Mouse (Mus musculus) forebrain, postnatal 0 days (tissue): ENCODE measurements around the gene Gorab. TPM values are rescaled to one million over a fixed set of nuclear protein-coding genes. Genes with fewer than 3 reads are reported as not detected.

ENCODE experiments used
- ATAC-seq: fragments of 200-750 bp; cut with Nextera tagmentation; 2 replicates; pipeline ENCODE4 v1.8.0; 2017; ENCODE audit warnings: mild to moderate bottlenecking, moderate library complexity
- DNase-seq: peaks from one replicate; pipeline ENCODE4 v3.0.0-alpha.2; 2015
- H3K27ac ChIP-seq: fragments of 300-500 bp; sonication (generic); 2 replicates; pipeline ENCODE4 v1.5.1; 2014; ENCODE audit warnings: low read depth, mild to moderate bottlenecking, antibody characterized with exemption, low read length, moderate library complexity, mixed read lengths
- H3K27me3 ChIP-seq: fragments of 300-500 bp; sonication (generic); 2 replicates; pipeline ENCODE4 v1.6.1; 2014; ENCODE audit warnings: mild to moderate bottlenecking, low read length, mixed read lengths; ENCODE audit not compliant: insufficient read depth
- H3K36me3 ChIP-seq: fragments of 300-500 bp; sonication (generic); 2 replicates; pipeline ENCODE4 v1.6.1; 2014; ENCODE audit warnings: mild to moderate bottlenecking, moderate library complexity; ENCODE audit not compliant: insufficient read depth
- H3K4me1 ChIP-seq: fragments of 300-500 bp; sonication (generic); 2 replicates; pipeline ENCODE4 v1.6.1; 2014; ENCODE audit warnings: antibody characterized with exemption; ENCODE audit not compliant: insufficient read depth
- H3K4me2 ChIP-seq: fragments of 300-500 bp; sonication (generic); 2 replicates; pipeline ENCODE4 v1.6.1; 2014; ENCODE audit warnings: low read depth, mild to moderate bottlenecking, moderate library complexity
- H3K4me3 ChIP-seq: fragments of 300-500 bp; sonication (generic); 2 replicates; pipeline ENCODE4 v1.5.1; 2014; ENCODE audit warnings: low read depth, low read length, mixed read lengths
- H3K9ac ChIP-seq: fragments of 300-500 bp; sonication (generic); 2 replicates; pipeline ENCODE4 v1.6.1; 2014; ENCODE audit warnings: mild to moderate bottlenecking
- H3K9me3 ChIP-seq: fragments of 300-500 bp; sonication (generic); 2 replicates; pipeline ENCODE4 v1.6.1; 2016; ENCODE audit warnings: low read length
- CTCF ChIP-seq: sonication (generic); IDR thresholded peaks from 2 replicates; pipeline ENCODE4 v1.5.1; 2016; ENCODE audit warnings: antibody characterized with exemption, control low read depth, low read depth
- WGBS: fragments of 180-500 bp; shearing (Covaris S2); extraction: QIAGEN DNeasy Blood & Tissue Kit; methylation state at CpG from one replicate; pipeline ENCODE4 v1.1.7; 2014; 5-methylcytosine and 5-hydroxymethylcytosine counted together
- polyA plus RNA-seq: library from polyadenylated mRNA; unstranded; fragments of >200 nt; fragmentation: Nextera tagmentation; extraction: Ambion mirVana; gene quantifications from 2 replicates; pipeline ENCODE4 v1.2.1, GENCODE M21; 2015
- total RNA-seq: library from RNA; depleted of rRNA; stranded (reverse); fragments of >200 nt; gene quantifications from 2 replicates; pipeline ENCODE4 v1.2.3, GENCODE M21; 2014

Gorab gene
- total and polyA plus RNA-seq, 2 experiments from 2014 or later = 15.8 to 18.6 TPM

- H3K4me2 ChIP-seq = no peak overlapping the region
- H3K4me1 ChIP-seq = no peaks in the 10 kb centered on the region
- H3K27me3 ChIP-seq = no peaks in the 10 kb centered on the region
- WGBS = 68% methylated on average over 6 of the region's 6 CpGs
- DNase-seq (no peak), ATAC-seq (no peak)
- TF ChIP-seq CTCF = no peak
- H3K9ac ChIP-seq = no peak overlapping the region
- no peak overlapping the region for H3K27ac ChIP-seq
- peaks cover 53% of the 10 kb centered on the region for H3K36me3 ChIP-seq
- H3K4me3 ChIP-seq = no peak overlapping the region
- H3K9me3 ChIP-seq = no peaks in the 10 kb centered on the region
Observed at GRCm38 (mm10) chr1:163391321-163391720, 12.1 kb downstream of the Gorab start.

DNA sequence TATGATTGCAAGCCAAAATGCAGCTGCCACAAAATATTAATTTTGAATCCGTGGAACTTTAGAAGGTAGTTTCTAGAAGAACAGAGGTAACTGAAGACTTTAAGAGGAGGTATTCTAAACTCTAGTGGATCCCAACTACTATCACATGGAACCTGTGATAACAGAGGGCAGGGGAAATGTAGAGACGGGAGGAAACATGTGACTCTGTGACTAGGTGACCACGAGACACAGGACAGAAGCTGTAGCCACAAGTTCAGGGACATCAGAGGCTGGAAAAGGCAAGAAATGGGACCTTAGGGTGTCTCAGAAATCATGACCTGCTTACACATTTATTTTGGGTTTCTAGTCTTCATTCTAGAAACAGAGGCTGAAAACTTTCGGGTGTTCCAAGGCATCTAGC, 13.4 kb downstream of the Gorab start:
- Histone ChIP-seq H3K4me1 (no peaks in the 10 kb centered on the region), H3K36me3 (peaks cover 56% of the 10 kb centered on the region), H3K4me2 (no peak overlapping the region), H3K27ac (no peak overlapping the region), H3K9ac (no peak overlapping the region), H3K4me3 (no peak overlapping the region), H3K9me3 (no peaks in the 10 kb centered on the region), H3K27me3 (no peaks in the 10 kb centered on the region)
- DNase-seq (no peak), ATAC-seq (no peak)
- no peak for TF ChIP-seq CTCF
- 93% methylated on average over 4 of the region's 4 CpGs for WGBS

GRCm38 (mm10) chr1:163386196-163386595, 17.3 kb downstream of the Gorab start:
- ATAC-seq (no peak), DNase-seq (no peak)
- no peaks in the 10 kb centered on the region for H3K4me1 ChIP-seq
- TF ChIP-seq CTCF = no peak
- no peak overlapping the region for H3K9ac ChIP-seq
- no peak overlapping the region for H3K4me2 ChIP-seq
- WGBS = 89% methylated on average over 9 of the region's 9 CpGs
- no peaks in the 10 kb centered on the region for H3K9me3 ChIP-seq
- H3K27ac ChIP-seq = no peak overlapping the region
- no peak overlapping the region for H3K4me3 ChIP-seq
- H3K36me3 ChIP-seq = peaks cover 34% of the 10 kb centered on the region
- no peaks in the 10 kb centered on the region for H3K27me3 ChIP-seq

DNA sequence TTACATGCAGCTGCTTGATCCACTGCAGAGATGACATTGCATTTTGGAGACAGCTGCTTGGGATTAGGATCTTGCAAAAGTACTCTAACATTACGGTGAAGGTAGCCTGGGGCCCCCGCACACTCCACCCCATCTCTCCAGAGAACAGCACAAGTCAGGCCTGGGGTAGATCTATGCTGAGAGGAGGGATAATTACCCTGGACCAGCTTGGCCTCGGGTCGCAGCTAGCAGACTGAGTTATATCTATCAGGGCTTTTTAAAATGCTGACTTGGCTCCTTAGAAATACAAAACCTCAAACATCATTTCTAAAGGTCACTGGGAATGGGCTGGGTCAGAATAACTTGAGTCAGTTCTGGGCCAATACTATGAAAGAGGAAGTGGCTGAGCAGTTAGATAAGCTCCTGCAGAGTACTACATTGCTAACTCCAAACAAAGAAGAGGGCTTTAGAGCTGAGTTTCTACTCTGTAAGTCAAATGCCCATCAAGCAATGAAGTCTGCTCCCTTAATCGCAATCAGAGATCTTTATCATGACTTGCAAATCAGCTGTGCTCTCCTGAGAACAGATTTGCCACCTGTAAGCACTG, 19.9 kb downstream of the Gorab start:
- WGBS = 80% methylated on average over 5 of the region's 5 CpGs

GRCm38 (mm10) chr1:163382048-163382719, 21.3 kb downstream of the Gorab start:
- Histone ChIP-seq H3K27me3 (no peaks in the 10 kb centered on the region), H3K27ac (no peak overlapping the region), H3K4me3 (no peak overlapping the region), H3K9me3 (no peaks in the 10 kb centered on the region), H3K4me1 (no peaks in the 10 kb centered on the region), H3K4me2 (no peak overlapping the region), H3K9ac (no peak overlapping the region), H3K36me3 (peaks cover 21% of the 10 kb centered on the region)
- DNase-seq = no peak
- ATAC-seq = no peak
- WGBS = 95% methylated on average over 10 of the region's 10 CpGs
- no peak for TF ChIP-seq CTCF

More for the DNA sequence above, 19.9 kb downstream of the Gorab start:
- Histone ChIP-seq H3K27ac (no peak overlapping the region), H3K9ac (no peak overlapping the region), H3K4me2 (no peak overlapping the region), H3K4me1 (no peaks in the 10 kb centered on the region), H3K9me3 (no peaks in the 10 kb centered on the region), H3K27me3 (no peaks in the 10 kb centered on the region), H3K4me3 (no peak overlapping the region), H3K36me3 (peaks cover 27% of the 10 kb centered on the region)
- DNase-seq (no peak), ATAC-seq (no peak)
- TF ChIP-seq CTCF = no peak

- no peak for TF ChIP-seq CTCF
- no peaks in the 10 kb centered on the region for H3K9me3 ChIP-seq
- ATAC-seq (no peak), DNase-seq (no peak)
- peaks cover 11% of the 10 kb centered on the region for H3K36me3 ChIP-seq
- H3K4me1 ChIP-seq = no peaks in the 10 kb centered on the region
- no peak overlapping the region for H3K27ac ChIP-seq
- no peak overlapping the region for H3K4me3 ChIP-seq
- no peaks in the 10 kb centered on the region for H3K27me3 ChIP-seq
- H3K9ac ChIP-seq = no peak overlapping the region
- WGBS = 88% methylated on average over 1 of the region's 1 CpGs
- H3K4me2 ChIP-seq = no peak overlapping the region
Observed at GRCm38 (mm10) chr1:163380591-163380990, 22.9 kb downstream of the Gorab start.

GRCm38 (mm10) chr1:163380072-163380471, 23.4 kb downstream of the Gorab start:
- TF ChIP-seq CTCF = no peak
- no peak overlapping the region for H3K27ac ChIP-seq
- no peaks in the 10 kb centered on the region for H3K27me3 ChIP-seq
- H3K9me3 ChIP-seq = no peaks in the 10 kb centered on the region
- H3K4me3 ChIP-seq = no peak overlapping the region
- H3K9ac ChIP-seq = no peak overlapping the region
- no peak for DNase-seq
- peaks cover 7% of the 10 kb centered on the region; the same call in 1 of the 2 replicates for H3K36me3 ChIP-seq
- WGBS = 15% methylated on average over 4 of the region's 4 CpGs
- ATAC-seq = no peak
- no peak overlapping the region for H3K4me2 ChIP-seq
- H3K4me1 ChIP-seq = no peaks in the 10 kb centered on the region
